Mouse (Mus musculus): Measurements from ENCODE around the gene Tmem104. TPM values are rescaled to one million over a fixed set of nuclear protein-coding genes. Genes with fewer than 3 reads are reported as not detected.

Gene Tmem104
- polyA plus RNA-seq, 1 experiment from 2014 or later: 7.7 TPM

DNA sequence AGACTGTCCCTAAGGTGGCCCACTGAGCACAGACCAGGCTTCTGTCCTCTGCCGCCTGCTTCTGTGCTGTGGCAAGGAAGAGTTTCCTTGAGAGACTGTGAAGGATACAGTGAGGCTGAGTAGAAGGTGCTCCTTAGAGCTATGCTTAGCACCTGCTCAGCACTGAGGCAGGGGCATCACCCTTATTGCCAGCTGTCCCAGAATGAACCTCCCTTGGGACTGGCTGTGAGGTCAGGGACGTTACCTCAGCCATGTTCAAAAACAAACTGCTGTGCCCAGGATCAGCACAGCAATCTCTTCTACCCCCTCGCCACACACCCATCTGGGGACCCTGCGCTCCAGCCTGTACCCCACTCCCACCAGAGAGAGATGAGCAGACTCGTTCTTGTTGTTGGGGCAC lies 45.6 kb downstream of the Tmem104 start:
- 90% methylated on average over 5 of the region's 5 CpGs for WGBS
- H3K9ac ChIP-seq (ENCODE audit: low read length): no peak overlapping the region
- DNase-seq (ENCODE audit: low spot score): no peak

DNA sequence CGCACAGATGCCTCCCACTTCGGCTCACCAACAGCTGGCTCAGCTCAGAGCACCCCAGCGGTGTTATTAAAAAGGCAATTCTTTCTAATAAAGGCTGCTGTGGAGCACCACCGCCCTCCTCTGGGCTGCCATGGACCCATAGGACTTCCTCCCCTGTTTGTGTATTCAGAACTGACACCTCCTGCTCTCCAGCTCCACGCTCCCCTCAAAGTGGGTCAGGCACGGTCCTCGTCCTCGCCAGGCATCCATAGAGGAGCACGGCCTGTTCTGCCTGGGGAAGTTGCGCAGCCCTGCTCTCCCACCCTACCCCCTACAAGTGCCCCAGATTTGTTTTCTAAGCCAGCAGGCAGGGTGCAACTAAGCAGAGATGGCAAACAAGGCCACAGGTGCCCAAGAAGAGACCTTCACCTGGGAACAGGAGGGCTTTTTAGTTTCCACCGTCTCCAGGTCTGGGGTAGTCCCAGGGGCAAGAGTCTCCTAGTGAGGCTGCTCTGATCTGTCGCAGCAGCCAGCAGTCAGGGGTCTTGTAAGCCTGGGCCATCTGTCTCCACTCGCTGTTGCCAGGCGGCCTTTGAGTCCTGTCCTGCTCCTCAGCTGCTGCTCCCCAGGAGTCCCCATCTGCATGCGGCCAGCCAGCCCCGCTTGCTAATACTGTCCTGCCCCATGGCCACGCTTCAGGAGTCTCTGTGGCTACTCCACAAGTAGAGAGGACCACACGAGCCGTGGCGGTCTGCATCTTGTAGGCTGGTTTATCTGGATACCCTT lies 46.4 kb downstream of the Tmem104 start:
- H3K4me1 ChIP-seq (ENCODE audit: control insufficient read depth, insufficient read depth, low read length): peaks cover 14% of the 10 kb centered on the region
- H3K27me3 ChIP-seq (ENCODE audit: control insufficient read depth, insufficient read depth, low read length): no peaks in the 10 kb centered on the region
- DNase-seq (ENCODE audit: low spot score) (no peak), ATAC-seq (ENCODE audit: insufficient number of reproducible peaks, low FRiP score, low TSS enrichment, low read depth) (no peak)
- no peaks in the 10 kb centered on the region for H3K9me3 ChIP-seq (ENCODE audit: control insufficient read depth, low read length)
- 50% methylated on average over 20 of the region's 20 CpGs for WGBS
- no peaks in the 10 kb centered on the region for H3K36me3 ChIP-seq (ENCODE audit: control insufficient read depth, insufficient read depth, low read length)
- no peak overlapping the region for H3K9ac ChIP-seq (ENCODE audit: low read length)
- no peak overlapping the region for H3K4me2 ChIP-seq (ENCODE audit: low read depth, severe bottlenecking)
- no peak overlapping the region for H3K27ac ChIP-seq (replicated peaks; ENCODE audit: low read depth, low read length)
- no peak overlapping the region for H3K4me3 ChIP-seq (ENCODE audit: low read depth, low read length)

More for the DNA sequence above, 45.6 kb downstream of the Tmem104 start:
- no peak for ATAC-seq (ENCODE audit: insufficient number of reproducible peaks, low FRiP score, low TSS enrichment, low read depth)
- no peaks in the 10 kb centered on the region for H3K36me3 ChIP-seq (ENCODE audit: control insufficient read depth, insufficient read depth, low read length)
- no peak overlapping the region for H3K4me2 ChIP-seq (ENCODE audit: low read depth, severe bottlenecking)
- H3K4me3 ChIP-seq (ENCODE audit: low read depth, low read length): no peak overlapping the region
- H3K27ac ChIP-seq (replicated peaks; ENCODE audit: low read depth, low read length): no peak overlapping the region
- H3K27me3 ChIP-seq (ENCODE audit: control insufficient read depth, insufficient read depth, low read length): no peaks in the 10 kb centered on the region
- no peaks in the 10 kb centered on the region for H3K9me3 ChIP-seq (ENCODE audit: control insufficient read depth, low read length)
- peaks cover 14% of the 10 kb centered on the region for H3K4me1 ChIP-seq (ENCODE audit: control insufficient read depth, insufficient read depth, low read length)

DNA sequence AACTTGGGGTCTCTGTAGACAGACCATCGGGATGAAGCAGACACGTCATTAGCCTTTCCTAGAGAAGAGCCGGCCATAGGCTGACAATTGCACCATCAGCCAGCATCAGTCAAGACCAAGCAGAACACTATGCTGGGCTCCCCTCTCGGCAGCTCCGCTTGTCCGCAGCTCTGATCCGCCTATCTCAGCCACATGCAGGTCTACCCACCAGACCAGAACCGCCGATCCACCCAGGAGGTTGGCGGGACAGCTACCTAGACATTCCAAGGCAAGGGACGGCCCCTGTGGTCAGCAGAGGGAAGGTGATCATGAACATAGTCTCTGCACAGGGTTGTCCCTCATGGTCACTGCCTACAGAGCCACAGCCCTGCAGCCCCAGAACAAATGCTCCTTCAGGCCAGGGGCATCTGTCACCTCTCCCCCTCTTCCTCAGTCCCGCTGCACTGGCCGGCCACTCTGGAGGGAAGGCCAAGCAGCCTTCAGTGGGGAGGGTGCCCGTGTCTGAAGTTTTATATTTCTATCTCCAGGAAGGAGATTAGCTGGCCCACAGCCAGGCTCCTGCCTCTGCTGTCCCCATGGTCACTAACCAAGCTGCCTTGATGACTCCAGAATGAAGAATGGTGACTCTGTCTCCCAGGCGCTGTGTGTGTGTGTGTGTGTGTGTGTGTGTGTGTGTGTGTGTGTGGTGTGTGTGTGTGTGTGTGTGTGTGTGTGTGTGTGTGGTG lies 47.2 kb downstream of the Tmem104 start:
- Histone ChIP-seq H3K36me3 (ENCODE audit: control insufficient read depth, insufficient read depth, low read length) (no peaks in the 10 kb centered on the region), H3K4me3 (ENCODE audit: low read depth, low read length) (no peak overlapping the region), H3K27ac (replicated peaks; ENCODE audit: low read depth, low read length) (no peak overlapping the region), H3K4me2 (ENCODE audit: low read depth, severe bottlenecking) (no peak overlapping the region), H3K4me1 (ENCODE audit: control insufficient read depth, insufficient read depth, low read length) (peaks cover 14% of the 10 kb centered on the region), H3K9me3 (ENCODE audit: control insufficient read depth, low read length) (no peaks in the 10 kb centered on the region), H3K27me3 (ENCODE audit: control insufficient read depth, insufficient read depth, low read length) (no peaks in the 10 kb centered on the region), H3K9ac (ENCODE audit: low read length) (no peak overlapping the region)
- DNase-seq (ENCODE audit: low spot score) (no peak), ATAC-seq (ENCODE audit: insufficient number of reproducible peaks, low FRiP score, low TSS enrichment, low read depth) (no peak)
- WGBS: 65% methylated on average over 15 of the region's 15 CpGs

DNA sequence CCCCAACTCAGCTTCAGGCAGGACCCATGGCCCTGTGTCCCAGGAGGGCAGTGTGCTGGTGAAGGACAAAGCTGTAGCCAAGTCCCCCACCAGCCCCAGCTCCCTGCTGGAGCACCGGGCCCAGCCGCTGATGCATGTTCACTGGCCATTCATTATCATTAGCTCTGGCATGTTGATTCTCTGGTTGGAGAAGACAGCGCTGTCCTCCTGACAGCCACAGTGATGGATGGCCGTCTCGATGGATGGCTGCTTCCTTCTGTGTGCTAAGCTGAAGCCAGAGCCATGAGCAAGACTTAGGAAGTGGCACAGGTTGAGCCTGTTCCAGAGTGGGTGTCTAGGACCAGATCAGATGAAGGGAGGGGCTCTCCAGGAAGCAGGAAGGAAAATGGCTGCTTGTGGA lies 49.3 kb downstream of the Tmem104 start:
- Histone ChIP-seq H3K9ac (ENCODE audit: low read length) (no peak overlapping the region), H3K27ac (replicated peaks; ENCODE audit: low read depth, low read length) (no peak overlapping the region), H3K9me3 (ENCODE audit: control insufficient read depth, low read length) (no peaks in the 10 kb centered on the region), H3K4me2 (ENCODE audit: low read depth, severe bottlenecking) (no peak overlapping the region), H3K27me3 (ENCODE audit: control insufficient read depth, insufficient read depth, low read length) (no peaks in the 10 kb centered on the region), H3K4me3 (ENCODE audit: low read depth, low read length) (no peak overlapping the region), H3K36me3 (ENCODE audit: control insufficient read depth, insufficient read depth, low read length) (no peaks in the 10 kb centered on the region), H3K4me1 (ENCODE audit: control insufficient read depth, insufficient read depth, low read length) (peaks cover 14% of the 10 kb centered on the region)
- DNase-seq (ENCODE audit: low spot score): no peak
- 10% methylated on average over 5 of the region's 5 CpGs for WGBS
- ATAC-seq (ENCODE audit: insufficient number of reproducible peaks, low FRiP score, low TSS enrichment, low read depth): no peak

DNA sequence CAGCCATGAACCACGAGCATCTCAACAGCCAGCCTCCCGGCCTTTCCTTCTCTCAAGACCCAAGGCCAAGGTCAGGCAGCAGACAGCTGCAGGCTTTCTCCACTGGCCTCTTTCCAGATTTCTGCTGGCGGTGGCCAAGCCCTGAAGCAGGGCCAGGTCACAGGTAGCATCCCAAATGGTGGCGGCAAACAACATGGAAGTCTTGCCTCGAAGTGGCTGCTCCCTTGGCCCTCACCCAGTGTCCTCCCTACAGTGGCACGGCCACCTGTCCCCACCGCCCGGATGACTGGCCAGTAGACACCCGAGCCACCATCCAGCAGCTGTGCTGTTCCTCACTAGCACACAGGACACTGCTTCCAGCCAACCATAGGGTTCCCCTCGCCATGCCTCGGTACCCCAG lies 54.1 kb downstream of the Tmem104 start:
- H3K9me3 ChIP-seq (ENCODE audit: control insufficient read depth, low read length): no peaks in the 10 kb centered on the region
- H3K9ac ChIP-seq (ENCODE audit: low read length): no peak overlapping the region
- H3K27ac ChIP-seq (replicated peaks; ENCODE audit: low read depth, low read length): no peak overlapping the region
- H3K27me3 ChIP-seq (ENCODE audit: control insufficient read depth, insufficient read depth, low read length): 0 out of 2 replicates have a peak, but pooled peaks cover 2% of the 10 kb centered on the region
- H3K4me1 ChIP-seq (ENCODE audit: control insufficient read depth, insufficient read depth, low read length): peaks cover 29% of the 10 kb centered on the region
- no peak overlapping the region for H3K4me2 ChIP-seq (ENCODE audit: low read depth, severe bottlenecking)
- H3K4me3 ChIP-seq (ENCODE audit: low read depth, low read length): no peak overlapping the region
- H3K36me3 ChIP-seq (ENCODE audit: control insufficient read depth, insufficient read depth, low read length): no peaks in the 10 kb centered on the region
- 79% methylated on average over 11 of the region's 11 CpGs for WGBS
- DNase-seq (ENCODE audit: low spot score) (no peak), ATAC-seq (ENCODE audit: insufficient number of reproducible peaks, low FRiP score, low TSS enrichment, low read depth) (no peak)

DNA sequence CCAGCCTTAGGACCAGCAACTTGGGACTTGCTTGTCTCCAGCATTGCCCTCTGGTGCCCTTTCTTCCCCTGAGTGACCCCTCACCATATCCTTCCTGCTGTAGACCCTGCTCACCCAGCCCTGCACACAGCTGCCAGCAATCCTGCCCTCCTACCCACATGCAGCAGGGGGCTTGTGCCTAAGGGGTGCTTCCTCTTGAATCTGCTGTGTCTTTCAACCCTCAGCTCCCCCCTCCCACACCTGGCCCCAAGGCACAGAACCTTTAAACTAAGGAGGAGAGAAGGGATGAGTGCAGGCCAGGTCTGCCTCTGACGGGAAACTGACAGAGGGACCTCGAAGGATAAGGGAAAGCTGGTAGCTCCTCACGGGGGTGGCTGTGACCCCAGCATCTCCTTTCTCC lies 55.5 kb downstream of the Tmem104 start:
- no peaks in the 10 kb centered on the region for H3K36me3 ChIP-seq (ENCODE audit: control insufficient read depth, insufficient read depth, low read length)
- DNase-seq (ENCODE audit: low spot score) (no peak), ATAC-seq (ENCODE audit: insufficient number of reproducible peaks, low FRiP score, low TSS enrichment, low read depth) (no peak)
- peaks cover 4% of the 10 kb centered on the region for H3K27me3 ChIP-seq (ENCODE audit: control insufficient read depth, insufficient read depth, low read length)
- H3K9me3 ChIP-seq (ENCODE audit: control insufficient read depth, low read length): no peaks in the 10 kb centered on the region
- H3K27ac ChIP-seq (replicated peaks; ENCODE audit: low read depth, low read length): no peak overlapping the region
- peaks cover 28% of the 10 kb centered on the region for H3K4me1 ChIP-seq (ENCODE audit: control insufficient read depth, insufficient read depth, low read length)
- no peak overlapping the region for H3K9ac ChIP-seq (ENCODE audit: low read length)
- no peak overlapping the region for H3K4me3 ChIP-seq (ENCODE audit: low read depth, low read length)
- WGBS: 70% methylated on average over 3 of the region's 3 CpGs
- H3K4me2 ChIP-seq (ENCODE audit: low read depth, severe bottlenecking): no peak overlapping the region

DNA sequence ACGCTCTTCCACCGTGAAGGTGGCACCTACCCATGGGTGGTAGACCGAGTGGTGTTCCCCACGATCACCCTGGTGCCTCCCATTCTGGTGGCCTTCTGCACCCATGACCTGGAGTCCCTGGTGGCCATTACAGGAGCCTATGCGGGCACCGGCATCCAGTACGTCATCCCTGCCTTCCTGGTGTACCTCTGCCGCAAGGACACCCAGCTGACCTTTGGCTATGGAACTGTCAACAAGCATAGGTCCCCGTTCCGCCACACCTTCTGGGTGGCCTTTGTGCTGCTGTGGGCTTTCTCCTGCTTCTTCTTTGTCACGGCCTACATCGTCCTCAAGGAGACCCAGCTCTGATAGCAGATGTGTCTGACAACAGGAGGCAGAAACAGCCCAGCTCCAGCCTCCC lies 56.5 kb downstream of the Tmem104 start:
- H3K9ac ChIP-seq (ENCODE audit: low read length): no peak overlapping the region
- DNase-seq (ENCODE audit: low spot score) (no peak), ATAC-seq (ENCODE audit: insufficient number of reproducible peaks, low FRiP score, low TSS enrichment, low read depth) (no peak)
- 85% methylated on average over 12 of the region's 12 CpGs for WGBS
- H3K27me3 ChIP-seq (ENCODE audit: control insufficient read depth, insufficient read depth, low read length): peaks cover 14% of the 10 kb centered on the region
- H3K4me3 ChIP-seq (ENCODE audit: low read depth, low read length): no peak overlapping the region
- no peaks in the 10 kb centered on the region for H3K36me3 ChIP-seq (ENCODE audit: control insufficient read depth, insufficient read depth, low read length)
- no peak overlapping the region for H3K27ac ChIP-seq (replicated peaks; ENCODE audit: low read depth, low read length)
- H3K4me2 ChIP-seq (ENCODE audit: low read depth, severe bottlenecking): no peak overlapping the region
- peaks cover 28% of the 10 kb centered on the region for H3K4me1 ChIP-seq (ENCODE audit: control insufficient read depth, insufficient read depth, low read length)
- no peaks in the 10 kb centered on the region for H3K9me3 ChIP-seq (ENCODE audit: control insufficient read depth, low read length)

DNA sequence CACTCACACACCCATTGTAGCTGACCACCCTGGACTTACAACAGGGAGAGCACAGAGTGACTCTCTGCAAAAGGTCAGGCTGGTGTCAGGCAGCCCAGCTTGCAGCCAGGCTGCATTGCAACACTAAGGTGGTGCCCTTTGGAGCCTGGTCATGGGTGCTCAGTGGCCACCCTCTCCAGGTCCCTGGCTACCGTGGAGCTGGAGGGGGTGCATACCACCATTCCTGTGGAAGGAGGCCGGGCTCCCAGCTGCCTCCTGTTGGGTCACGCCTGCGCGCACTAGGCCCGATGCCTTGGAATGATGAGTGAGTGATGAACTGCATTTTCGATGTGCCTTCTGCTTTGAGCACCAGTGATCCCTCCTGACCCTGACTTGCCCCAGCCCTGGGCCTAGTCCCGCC lies 57.6 kb downstream of the Tmem104 start:
- no peak overlapping the region for H3K27ac ChIP-seq (replicated peaks; ENCODE audit: low read depth, low read length)
- H3K9ac ChIP-seq (ENCODE audit: low read length): no peak overlapping the region
- H3K27me3 ChIP-seq (ENCODE audit: control insufficient read depth, insufficient read depth, low read length): peaks cover 25% of the 10 kb centered on the region
- H3K4me1 ChIP-seq (ENCODE audit: control insufficient read depth, insufficient read depth, low read length): peaks cover 30% of the 10 kb centered on the region
- H3K4me3 ChIP-seq (ENCODE audit: low read depth, low read length): no peak overlapping the region
- 79% methylated on average over 8 of the region's 8 CpGs for WGBS
- no peak for DNase-seq (ENCODE audit: low spot score)
- no peak overlapping the region for H3K4me2 ChIP-seq (ENCODE audit: low read depth, severe bottlenecking)
- no peak for ATAC-seq (ENCODE audit: insufficient number of reproducible peaks, low FRiP score, low TSS enrichment, low read depth)
- H3K9me3 ChIP-seq (ENCODE audit: control insufficient read depth, low read length): no peaks in the 10 kb centered on the region
- no peaks in the 10 kb centered on the region for H3K36me3 ChIP-seq (ENCODE audit: control insufficient read depth, insufficient read depth, low read length)

Data from limb, embryonic 11.5 days (tissue).